ENCODE assay signal across 24 mouse cellular contexts in the genomic region with DNA sequence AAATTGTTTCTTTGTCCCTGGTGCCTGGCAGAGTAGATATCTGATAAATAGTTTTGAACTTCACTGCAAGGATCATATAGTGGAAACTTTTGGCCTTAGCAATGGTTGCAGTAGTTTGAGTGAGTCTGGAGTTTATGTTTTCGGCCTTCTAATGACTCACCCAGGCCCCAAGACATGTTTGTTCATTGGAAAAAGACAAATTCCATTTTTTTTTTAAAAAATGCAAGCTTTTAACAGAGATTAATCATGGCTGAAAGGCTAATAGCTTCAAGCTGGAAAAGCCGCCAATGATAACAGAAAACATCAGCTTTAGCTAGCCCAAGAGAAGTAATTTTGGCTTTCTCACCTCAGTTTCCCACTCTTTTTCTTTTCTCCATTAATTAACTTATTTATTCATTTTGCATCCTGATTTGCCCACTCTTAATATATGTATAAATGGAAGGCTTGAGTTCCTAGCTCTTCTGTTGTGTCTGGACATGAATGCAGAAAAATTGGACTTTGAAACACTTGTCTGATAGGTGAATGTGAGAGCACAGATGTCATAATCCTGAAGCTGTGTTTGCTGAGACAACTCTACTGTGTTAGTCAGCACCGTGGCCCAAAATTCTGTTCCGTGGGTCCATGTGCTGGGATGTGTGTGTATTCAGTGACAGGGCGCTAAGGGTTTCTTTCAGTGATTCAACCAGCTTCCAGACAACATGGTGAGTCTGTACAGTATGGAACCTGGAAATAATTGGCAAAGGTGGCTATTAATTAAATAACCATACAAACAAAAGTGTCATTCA. TPM values are rescaled to one million over a fixed set of nuclear protein-coding genes. Genes with fewer than 3 reads are reported as not detected.
"Had no signal": no experiment of that assay in that cellular context is flagged by ENCODE, and none has a peak within 500 bp of the region (broad histone marks: within the 10 kb centered on the region; RNA-seq: fewer than 3 reads in every experiment).

No protein-coding gene starts in this region.

- H3K4me3 ChIP-seq: kidney, embryonic 15.5 days; limb, embryonic 12.5 days; limb, embryonic 15.5 days; liver, embryonic 13.5 days; midbrain, embryonic 10.5 days; midbrain, embryonic 13.5 days; myocyte; neural tube, embryonic 13.5 days had no signal

- ATAC-seq: midbrain, embryonic 13.5 days; midbrain, embryonic 16.5 days had no signal

- H3K9ac ChIP-seq: kidney, embryonic 15.5 days; limb, embryonic 12.5 days; limb, embryonic 15.5 days; liver, embryonic 13.5 days; midbrain, embryonic 13.5 days; neural tube, embryonic 13.5 days had no signal

- DNase-seq: kidney, adult 11 months; kidney, adult 8-10 months; kidney, postnatal 10 days; kidney, postnatal 36 days; layer of hippocampus, adult 9-11 months; left cerebral cortex, postnatal 4 days; liver, embryonic 13.5 days; lung, adult 2 months; retina, postnatal 1 day; right cerebral cortex, postnatal 25 days; spleen, adult 18-20 months; thymus, adult 18-20 months; thymus, postnatal 36 days had no signal

- H3K27ac ChIP-seq: kidney, embryonic 15.5 days; limb, embryonic 12.5 days; limb, embryonic 15.5 days; liver, embryonic 13.5 days; macrophage; midbrain, embryonic 10.5 days; midbrain, embryonic 13.5 days; neural tube, embryonic 13.5 days had no signal

- H3K4me2 ChIP-seq: kidney, embryonic 15.5 days; limb, embryonic 12.5 days; limb, embryonic 15.5 days; liver, embryonic 13.5 days; midbrain, embryonic 13.5 days; neural tube, embryonic 13.5 days had no signal

- H3K9me3 ChIP-seq: kidney, embryonic 15.5 days; limb, embryonic 12.5 days; limb, embryonic 15.5 days; liver, embryonic 13.5 days; midbrain, embryonic 10.5 days; midbrain, embryonic 13.5 days; neural tube, embryonic 13.5 days had no signal

- H3K36me3 ChIP-seq: kidney, embryonic 15.5 days; limb, embryonic 12.5 days; limb, embryonic 15.5 days; liver, embryonic 13.5 days; midbrain, embryonic 10.5 days; midbrain, embryonic 13.5 days; neural tube, embryonic 13.5 days had no signal

RNA-seq across cellular contexts. Expression of a gene that starts 3.9 kb away (rescaled TPM):
- polyA plus RNA-seq: liver, embryonic 13.5 days; liver, embryonic 16.5 days; macrophage; myocyte; testis, adult 2 months had no signal
